Mouse (Mus musculus) heart, embryonic 12.5 days (tissue): Measurements from ENCODE around the gene Fbxw26. TPM values are rescaled to one million over a fixed set of nuclear protein-coding genes. Genes with fewer than 3 reads are reported as not detected.
"Not testable (repeated sequence)": the region's sequence is repeated elsewhere in the genome, so short reads cannot be mapped to it uniquely, and the experiment has no call there.

ENCODE experiments used
- ATAC-seq: fragments of 200-750 bp; cut with Nextera tagmentation; 2 replicates; pipeline ENCODE4 v1.8.0; 2017; ENCODE audit warnings: moderate TSS enrichment, moderate library complexity; ENCODE audit not compliant: insufficient number of reproducible peaks, low FRiP score
- H3K27ac ChIP-seq: fragments of 300-500 bp; sonication (generic); 2 replicates; pipeline ENCODE4 v1.5.1; 2016; ENCODE audit warnings: mild to moderate bottlenecking, moderate library complexity; ENCODE audit not compliant: poor library complexity, severe bottlenecking
- H3K27me3 ChIP-seq: fragments of 300-500 bp; sonication (generic); replicated peaks from 2 replicates; pipeline ENCODE4 v1.6.1; 2016; ENCODE audit warnings: mild to moderate bottlenecking, moderate library complexity
- H3K36me3 ChIP-seq: fragments of 300-500 bp; sonication (generic); 2 replicates; pipeline ENCODE4 v1.6.1; 2016; ENCODE audit warnings: mild to moderate bottlenecking, moderate library complexity
- H3K4me1 ChIP-seq: fragments of 300-500 bp; sonication (generic); replicated peaks from 2 replicates; pipeline ENCODE4 v1.6.1; 2016; ENCODE audit warnings: mild to moderate bottlenecking
- H3K4me2 ChIP-seq: fragments of 300-500 bp; sonication (generic); 2 replicates; pipeline ENCODE4 v1.6.1; 2016; ENCODE audit warnings: mild to moderate bottlenecking, moderate library complexity
- H3K4me3 ChIP-seq: fragments of 300-500 bp; sonication (generic); 2 replicates; pipeline ENCODE4 v1.5.1; 2016; ENCODE audit warnings: mild to moderate bottlenecking
- H3K9ac ChIP-seq: fragments of 300-500 bp; sonication (generic); 2 replicates; pipeline ENCODE4 v1.6.1; 2016; ENCODE audit warnings: mild to moderate bottlenecking, moderate library complexity
- H3K9me3 ChIP-seq: fragments of 300-500 bp; sonication (generic); replicated peaks from 2 replicates; pipeline ENCODE4 v1.6.1; 2016; ENCODE audit warnings: mild to moderate bottlenecking, moderate library complexity
- WGBS: fragments of 180-500 bp; shearing (Covaris S2); methylation state at CpG from one replicate; pipeline ENCODE4 v1.1.7; 2016; 5-methylcytosine and 5-hydroxymethylcytosine counted together
- polyA plus RNA-seq: library from polyadenylated mRNA; unstranded; fragments of >200 nt; fragmentation: Nextera tagmentation; extraction: Ambion mirVana; gene quantifications from 2 replicates; pipeline ENCODE4 v1.2.1, GENCODE M21; 2016

Gene Fbxw26
- polyA plus RNA-seq: not detected in 2 replicates

DNA sequence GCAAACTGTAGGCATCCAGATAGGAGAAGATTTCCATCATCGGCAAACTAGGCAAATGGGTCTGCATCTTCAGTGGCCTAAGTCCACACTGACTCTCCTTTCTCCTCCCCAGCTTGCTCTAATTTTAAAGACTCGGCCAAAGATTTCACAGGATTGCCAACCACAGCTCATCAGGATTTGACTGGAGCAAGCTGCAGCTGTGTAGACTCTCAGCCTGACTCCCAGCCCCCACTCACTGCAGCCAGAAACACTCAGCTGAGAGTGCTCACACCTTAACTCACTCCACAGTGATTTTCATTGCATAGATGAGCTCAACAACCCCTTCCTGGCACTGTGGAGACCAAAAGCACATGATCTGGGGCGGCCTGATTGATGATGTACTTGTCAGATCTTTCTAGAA is at the start of gene Fbxw26:
Fbxw26 (minus strand) TSS at position 101 of the 400 bp plus-strand sequence.
- not testable (repeated sequence) for H3K27ac ChIP-seq, H3K9me3 ChIP-seq, H3K4me3 ChIP-seq, H3K4me2 ChIP-seq, ATAC-seq, H3K9ac ChIP-seq, H3K4me1 ChIP-seq, H3K27me3 ChIP-seq, H3K36me3 ChIP-seq
- 75% methylated on average over 3 of the region's 3 CpGs for WGBS

DNA sequence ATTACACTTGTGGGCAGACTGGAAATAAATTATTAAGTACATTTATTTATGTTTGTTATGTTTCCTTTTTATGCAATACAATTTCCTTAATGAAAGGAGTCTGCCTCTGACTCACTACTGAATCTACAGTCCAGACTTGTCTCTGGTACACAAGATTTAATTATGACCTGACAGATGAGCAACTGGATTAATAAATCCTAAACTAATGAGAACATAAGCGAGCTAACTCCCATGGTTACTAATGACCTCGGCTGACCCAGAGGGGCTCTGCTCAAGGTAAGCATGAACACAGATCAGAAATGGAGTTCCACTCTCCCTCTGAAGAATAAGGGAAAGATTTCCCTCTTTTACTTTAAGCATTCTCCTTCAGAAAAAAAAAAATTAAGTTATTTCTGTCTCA is 49.3 kb upstream of the Fbxw26 start:
- ATAC-seq: no peak
- H3K9me3 ChIP-seq: no peaks in the 10 kb centered on the region
- WGBS: 82% methylated on average over 2 of the region's 2 CpGs
- H3K27ac ChIP-seq: no peak overlapping the region
- no peak overlapping the region for H3K9ac ChIP-seq
- no peaks in the 10 kb centered on the region for H3K27me3 ChIP-seq
- H3K4me2 ChIP-seq: no peak overlapping the region
- H3K4me1 ChIP-seq: no peaks in the 10 kb centered on the region
- no peak overlapping the region for H3K4me3 ChIP-seq
- no peaks in the 10 kb centered on the region for H3K36me3 ChIP-seq

DNA sequence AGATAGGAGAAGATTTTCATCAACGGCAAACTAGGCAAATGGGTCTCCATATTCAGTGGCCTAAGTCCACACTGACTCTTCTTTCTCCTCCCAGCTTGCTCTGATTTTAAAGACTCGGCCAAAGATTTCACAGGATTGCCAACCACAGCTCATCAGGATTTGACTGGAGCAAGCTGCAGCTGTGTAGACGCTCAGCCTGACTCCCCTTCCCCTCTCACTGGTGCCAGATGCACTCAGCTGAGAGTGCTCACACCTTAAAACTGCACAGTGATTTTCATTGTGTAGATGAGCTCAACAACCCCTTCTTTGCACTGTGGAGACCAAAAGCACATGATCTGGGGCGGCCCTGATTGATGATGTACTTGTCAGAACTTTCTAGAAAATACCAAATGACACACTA is 44.7 kb upstream of the Fbxw26 start, which contains the start of gene Fbxw27:
Fbxw27 (minus strand) TSS at position 101 of the 400 bp plus-strand sequence.
- not testable (repeated sequence) for H3K36me3 ChIP-seq, H3K4me1 ChIP-seq, H3K27ac ChIP-seq, H3K4me2 ChIP-seq, H3K9ac ChIP-seq, H3K4me3 ChIP-seq, ATAC-seq, H3K27me3 ChIP-seq, H3K9me3 ChIP-seq
- WGBS: 71% methylated on average over 4 of the region's 4 CpGs

DNA sequence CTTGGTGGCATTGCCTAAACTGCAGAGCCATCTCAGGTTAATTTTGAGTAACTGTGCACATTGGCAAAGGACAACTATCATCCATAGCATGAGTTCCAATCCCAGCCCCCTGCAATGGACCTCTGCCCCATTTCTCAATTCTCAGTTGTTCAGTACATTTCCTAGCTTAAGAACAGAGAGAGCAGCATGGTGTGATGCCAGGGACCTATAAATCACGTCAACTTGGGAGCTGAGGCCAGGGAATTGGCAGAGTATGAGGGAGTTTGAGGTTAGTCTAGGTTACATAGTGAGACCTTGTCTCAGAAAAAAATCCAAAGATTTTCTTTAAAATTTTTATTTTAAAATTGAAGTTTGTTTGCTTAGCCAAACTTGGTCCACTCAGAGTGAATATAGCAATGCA is 21.0 kb upstream of the Fbxw26 start:
- not testable (repeated sequence) for H3K27ac ChIP-seq, H3K4me2 ChIP-seq, H3K4me3 ChIP-seq, H3K9me3 ChIP-seq, H3K36me3 ChIP-seq, H3K27me3 ChIP-seq, ATAC-seq, H3K4me1 ChIP-seq, H3K9ac ChIP-seq
- 65% methylated on average over 1 of the region's 1 CpGs for WGBS

DNA sequence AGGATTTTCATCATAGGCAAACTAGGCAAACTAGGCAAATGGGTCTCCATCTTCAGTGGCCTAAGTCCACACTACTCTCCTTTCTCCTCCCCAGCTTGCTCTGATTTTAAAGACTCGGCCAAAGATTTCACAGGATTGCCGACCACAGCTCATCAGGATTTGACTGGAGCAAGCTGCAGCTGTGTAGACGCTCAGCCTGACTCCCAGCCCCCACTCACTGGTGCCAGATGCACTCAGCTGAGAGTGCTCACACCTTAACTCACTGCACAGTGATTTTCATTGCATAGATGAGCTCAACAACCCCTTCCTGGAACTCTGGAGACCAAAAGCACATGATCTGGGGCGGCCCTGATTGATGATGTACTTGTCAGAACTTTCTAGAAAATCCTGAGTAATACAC is 43.3 kb downstream of the Fbxw26 start, which contains the start of gene Fbxw18:
Fbxw18 (minus strand) TSS at position 101 of the 400 bp plus-strand sequence.
- H3K9me3 ChIP-seq, H3K4me3 ChIP-seq, ATAC-seq, H3K4me1 ChIP-seq, H3K27me3 ChIP-seq, H3K27ac ChIP-seq, H3K36me3 ChIP-seq, H3K4me2 ChIP-seq, H3K9ac ChIP-seq: not testable (repeated sequence)
- WGBS: 71% methylated on average over 4 of the region's 4 CpGs

DNA sequence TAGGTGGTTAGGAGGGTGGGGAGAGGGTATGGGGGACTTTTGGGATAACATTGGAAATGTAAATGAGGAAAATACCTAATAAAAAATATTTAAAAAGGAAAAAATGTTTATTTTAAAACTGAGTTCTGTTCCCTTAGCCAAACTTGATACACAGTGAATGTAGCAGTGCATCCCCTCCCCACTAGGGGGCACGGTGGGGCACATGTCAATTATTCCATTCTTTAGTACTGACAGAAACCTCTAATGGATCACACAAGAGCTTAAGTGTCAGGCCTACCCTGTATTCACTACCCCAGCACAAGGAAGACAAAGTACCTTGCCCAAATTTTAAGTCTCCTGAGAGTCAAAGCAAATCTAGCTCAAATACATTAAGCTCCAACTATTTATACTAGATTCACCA is 60.6 kb downstream of the Fbxw26 start:
- H3K4me3 ChIP-seq: no peak overlapping the region
- no peak overlapping the region for H3K9ac ChIP-seq
- no peak overlapping the region for H3K4me2 ChIP-seq
- no peaks in the 10 kb centered on the region for H3K27me3 ChIP-seq
- WGBS: 8% methylated on average over 1 of the region's 1 CpGs
- no peak overlapping the region for H3K27ac ChIP-seq
- no peaks in the 10 kb centered on the region for H3K36me3 ChIP-seq
- no peaks in the 10 kb centered on the region for H3K4me1 ChIP-seq
- no peaks in the 10 kb centered on the region for H3K9me3 ChIP-seq
- ATAC-seq: no peak

Other genes starting within 250 kb of the Fbxw26 start
- not detected in 2 replicates for gene Fbxw15, start 177.8 kb downstream of the Fbxw26 start, polyA plus RNA-seq
- not detected in 2 replicates for gene Fbxw24, start 120.0 kb downstream of the Fbxw26 start, polyA plus RNA-seq
- not detected in 2 replicates for gene Fbxw25, start 81.4 kb downstream of the Fbxw26 start, polyA plus RNA-seq
- gene Fbxw18, start 43.4 kb downstream of the Fbxw26 start, polyA plus RNA-seq: not detected in 2 replicates
- gene Fbxw27, start 44.6 kb upstream of the Fbxw26 start, polyA plus RNA-seq: not detected in 2 replicates
- gene Spink8, start 66.2 kb upstream of the Fbxw26 start, polyA plus RNA-seq: not detected in 2 replicates
- gene Nme6, start 86.7 kb upstream of the Fbxw26 start, polyA plus RNA-seq: 55.7 and 60.5 TPM in 2 replicates
- gene Camp, start 103.5 kb upstream of the Fbxw26 start, polyA plus RNA-seq: 0.35 and 1.1 TPM in 2 replicates
- 27.6 and 28.6 TPM in 2 replicates for gene Cdc25a, start 129.5 kb upstream of the Fbxw26 start, polyA plus RNA-seq
- gene Map4, start 185.4 kb upstream of the Fbxw26 start, polyA plus RNA-seq: 118 and 122 TPM in 2 replicates